Mouse (Mus musculus): ENCODE results near the gene Wnt10a. TPM values are rescaled to one million over a fixed set of nuclear protein-coding genes. Genes with fewer than 3 reads are reported as not detected.

The Wnt10a gene
- total and polyA plus RNA-seq, 2 experiments from 2014 or later, result 0.19 to 0.23 TPM

GRCm38 (mm10) chr1:74805340-74805835 is 14.1 kb downstream of the Wnt10a start:
- H3K9ac ChIP-seq, result no peak overlapping the region
- no peaks in the 10 kb centered on the region for H3K36me3 ChIP-seq (ENCODE audit: insufficient read depth)
- H3K9me3 ChIP-seq (ENCODE audit: low read length), result no peaks in the 10 kb centered on the region
- H3K27me3 ChIP-seq (ENCODE audit: insufficient read depth, low read length), result peaks cover 65% of the 10 kb centered on the region
- DNase-seq (no peak), ATAC-seq (no peak)
- TF ChIP-seq CTCF (IDR thresholded peaks at IDR 0.05; ENCODE audit: low read depth), result no peak
- peaks cover 16% of the 10 kb centered on the region for H3K4me1 ChIP-seq (ENCODE audit: insufficient read depth)
- WGBS, result 22% methylated on average over 4 of the region's 4 CpGs
- no peak overlapping the region for H3K27ac ChIP-seq (ENCODE audit: low read depth, low read length)
- no peak overlapping the region for H3K4me3 ChIP-seq (ENCODE audit: low read depth, low read length)
- H3K4me2 ChIP-seq (ENCODE audit: low read depth), result no peak overlapping the region

- Histone ChIP-seq H3K36me3 (ENCODE audit: insufficient read depth) (no peaks in the 10 kb centered on the region), H3K9ac (no peak overlapping the region), H3K27me3 (ENCODE audit: insufficient read depth, low read length) (peaks cover 61% of the 10 kb centered on the region), H3K4me2 (ENCODE audit: low read depth) (no peak overlapping the region), H3K4me3 (ENCODE audit: low read depth, low read length) (no peak overlapping the region; the same call in 1 of the 2 replicates), H3K4me1 (ENCODE audit: insufficient read depth) (peaks cover 12% of the 10 kb centered on the region), H3K9me3 (ENCODE audit: low read length) (no peaks in the 10 kb centered on the region), H3K27ac (ENCODE audit: low read depth, low read length) (no peak overlapping the region)
- DNase-seq, result no peak
- ATAC-seq, result no peak
- 19% methylated on average over 5 of the region's 5 CpGs for WGBS
- no peak for TF ChIP-seq CTCF (IDR thresholded peaks at IDR 0.05; ENCODE audit: low read depth)
These were observed 14.5 kb downstream of the Wnt10a start for GRCm38 (mm10) chr1:74805843-74806242.

GRCm38 (mm10) chr1:74806360-74807311 is 15.3 kb downstream of the Wnt10a start:
- no peaks in the 10 kb centered on the region for H3K36me3 ChIP-seq (ENCODE audit: insufficient read depth)
- TF ChIP-seq CTCF (IDR thresholded peaks at IDR 0.05; ENCODE audit: low read depth), result peak; percentile 54
- peaks cover 10% of the 10 kb centered on the region for H3K4me1 ChIP-seq (ENCODE audit: insufficient read depth)
- H3K9me3 ChIP-seq (ENCODE audit: low read length), result no peaks in the 10 kb centered on the region
- peak; percentile 46 for ATAC-seq
- peaks cover 56% of the 10 kb centered on the region for H3K27me3 ChIP-seq (ENCODE audit: insufficient read depth, low read length)
- H3K4me3 ChIP-seq (ENCODE audit: low read depth, low read length), result peak overlapping the region; percentile 38
- 2% methylated on average over 38 of the region's 38 CpGs for WGBS
- H3K9ac ChIP-seq, result peak overlapping the region; percentile 45
- peak overlapping the region; percentile 71 for H3K4me2 ChIP-seq (ENCODE audit: low read depth)
- 0 out of 2 replicates have a peak overlapping the region, but pooled peaks have one; percentile 29 for H3K27ac ChIP-seq (ENCODE audit: low read depth, low read length)
- DNase-seq, result peak; percentile 82

GRCm38 (mm10) chr1:74807551-74808071 is 16.3 kb downstream of the Wnt10a start:
- Histone ChIP-seq H3K4me3 (ENCODE audit: low read depth, low read length) (peak overlapping the region; percentile 38), H3K27ac (ENCODE audit: low read depth, low read length) (no peak overlapping the region), H3K9me3 (ENCODE audit: low read length) (no peaks in the 10 kb centered on the region), H3K36me3 (ENCODE audit: insufficient read depth) (no peaks in the 10 kb centered on the region), H3K4me2 (ENCODE audit: low read depth) (peak overlapping the region; percentile 71), H3K27me3 (ENCODE audit: insufficient read depth, low read length) (peaks cover 46% of the 10 kb centered on the region), H3K9ac (peak overlapping the region; percentile 45; the same call in 1 of the 2 replicates), H3K4me1 (ENCODE audit: insufficient read depth) (peaks cover 10% of the 10 kb centered on the region)
- WGBS, result 2% methylated on average over 23 of the region's 23 CpGs
- DNase-seq (peak; percentile 54), ATAC-seq (peak; percentile 28)
- no peak for TF ChIP-seq CTCF (IDR thresholded peaks at IDR 0.05; ENCODE audit: low read depth)

- no peaks in the 10 kb centered on the region for H3K9me3 ChIP-seq (ENCODE audit: low read length)
- peak; percentile 93 for TF ChIP-seq CTCF (IDR thresholded peaks at IDR 0.05; ENCODE audit: low read depth)
- no peaks in the 10 kb centered on the region for H3K36me3 ChIP-seq (ENCODE audit: insufficient read depth)
- H3K9ac ChIP-seq, result no peak overlapping the region; the same call in 1 of the 2 replicates
- DNase-seq (peak; percentile 93), ATAC-seq (peak; percentile 76)
- peak overlapping the region; percentile 71 for H3K4me2 ChIP-seq (ENCODE audit: low read depth)
- peaks cover 42% of the 10 kb centered on the region for H3K27me3 ChIP-seq (ENCODE audit: insufficient read depth, low read length)
- peaks cover 10% of the 10 kb centered on the region for H3K4me1 ChIP-seq (ENCODE audit: insufficient read depth)
- no peak overlapping the region for H3K27ac ChIP-seq (ENCODE audit: low read depth, low read length)
- WGBS, result 1% methylated on average over 16 of the region's 16 CpGs
- peak overlapping the region; percentile 38 for H3K4me3 ChIP-seq (ENCODE audit: low read depth, low read length)
These were observed 16.8 kb downstream of the Wnt10a start for GRCm38 (mm10) chr1:74808078-74808477.

GRCm38 (mm10) chr1:74809007-74809406 is 17.7 kb downstream of the Wnt10a start:
- Histone ChIP-seq H3K4me1 (ENCODE audit: insufficient read depth) (peaks cover 10% of the 10 kb centered on the region), H3K27me3 (ENCODE audit: insufficient read depth, low read length) (peaks cover 37% of the 10 kb centered on the region), H3K9me3 (ENCODE audit: low read length) (no peaks in the 10 kb centered on the region), H3K4me2 (ENCODE audit: low read depth) (no peak overlapping the region), H3K27ac (ENCODE audit: low read depth, low read length) (no peak overlapping the region), H3K9ac (no peak overlapping the region), H3K36me3 (ENCODE audit: insufficient read depth) (no peaks in the 10 kb centered on the region), H3K4me3 (ENCODE audit: low read depth, low read length) (no peak overlapping the region)
- ATAC-seq (no peak), DNase-seq (no peak)
- TF ChIP-seq CTCF (IDR thresholded peaks at IDR 0.05; ENCODE audit: low read depth), result peak; percentile 35
- WGBS, result 65% methylated on average over 10 of the region's 10 CpGs

Data from forebrain, postnatal 0 days (tissue).